Mouse (Mus musculus): ENCODE measurements around the gene Hip1. TPM values are rescaled to one million over a fixed set of nuclear protein-coding genes. Genes with fewer than 3 reads are reported as not detected.

Hip1 gene
- polyA plus RNA-seq, 1 experiment from 2014 or later, result 45.0 TPM

GRCm38 (mm10) chr5:135394004-135394823, 150.7 kb downstream of the Hip1 start, which contains the start of gene Pom121:
Gene Pom121 (minus strand): TSS chr5:135394546.
- Histone ChIP-seq H3K4me2 (peak within 1 kb of the TSS; percentile 79), H3K27me3 (replicated peaks) (no peaks in the 10 kb centered on the region), H3K9me3 (replicated peaks) (no peaks in the 10 kb centered on the region), H3K27ac (ENCODE audit: poor library complexity, severe bottlenecking) (peak within 1 kb of the TSS; percentile 82), H3K36me3 (peaks cover 32% of the 10 kb centered on the region), H3K4me1 (replicated peaks) (peaks cover 18% of the 10 kb centered on the region), H3K9ac (peak within 1 kb of the TSS; percentile 95), H3K4me3 (peak within 1 kb of the TSS; percentile 88)
- peak; percentile 89 for ATAC-seq (ENCODE audit: insufficient number of reproducible peaks, low FRiP score)
- under 1% methylated on average over 107 of the region's 110 CpGs for WGBS

DNA sequence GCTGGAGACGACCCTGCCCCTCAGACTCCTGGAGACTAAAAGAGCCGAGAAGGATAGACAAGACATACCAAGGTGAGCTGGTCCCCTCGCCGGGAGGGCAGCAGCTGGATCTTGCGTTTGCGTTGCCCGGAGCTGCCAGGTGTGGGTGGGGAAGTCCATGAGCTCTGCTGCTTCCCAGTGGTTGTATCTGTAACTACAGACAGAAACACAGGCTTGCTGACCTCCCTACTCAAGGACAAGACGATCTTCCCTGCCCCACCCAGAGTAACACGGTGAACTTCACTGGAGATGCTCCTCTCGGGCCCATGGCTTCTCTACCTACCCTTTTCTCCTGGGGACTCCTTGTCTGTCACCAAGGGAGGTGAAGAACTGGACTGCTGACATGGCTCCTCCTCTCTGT, 161.1 kb downstream of the Hip1 start:
- WGBS, result 77% methylated on average over 10 of the region's 10 CpGs
- ATAC-seq (ENCODE audit: insufficient number of reproducible peaks, low FRiP score), result no peak
- H3K4me1 ChIP-seq (replicated peaks), result no peaks in the 10 kb centered on the region

DNA sequence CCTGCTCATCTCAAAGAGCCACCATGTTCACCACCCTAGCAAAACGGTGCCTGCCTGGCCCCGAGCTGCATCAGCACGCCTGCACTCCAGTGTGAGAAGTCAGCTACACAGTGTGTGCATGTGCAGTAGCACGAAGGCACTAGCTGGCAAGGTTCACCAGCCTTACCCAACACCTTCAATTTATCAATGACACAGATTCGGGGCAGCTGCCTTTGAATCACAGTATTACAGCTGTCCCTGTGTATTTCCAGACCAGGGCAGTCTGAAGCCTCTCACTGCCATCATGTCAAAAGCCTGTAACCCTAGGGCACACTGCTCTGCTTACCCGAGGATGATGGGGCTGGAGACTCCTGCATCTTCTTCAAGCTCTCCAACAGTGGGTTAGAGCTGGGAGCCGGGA, 162.2 kb downstream of the Hip1 start:
- no peak overlapping the region for H3K4me2 ChIP-seq
- H3K4me1 ChIP-seq (replicated peaks), result no peaks in the 10 kb centered on the region
- no peak overlapping the region for H3K9ac ChIP-seq
- H3K36me3 ChIP-seq, result peaks cover 96% of the 10 kb centered on the region
- H3K9me3 ChIP-seq (replicated peaks), result no peaks in the 10 kb centered on the region
- H3K27ac ChIP-seq (ENCODE audit: poor library complexity, severe bottlenecking), result no peak overlapping the region
- ATAC-seq (ENCODE audit: insufficient number of reproducible peaks, low FRiP score), result no peak
- WGBS, result 87% methylated on average over 7 of the region's 7 CpGs
- no peaks in the 10 kb centered on the region for H3K27me3 ChIP-seq (replicated peaks)
- no peak overlapping the region for H3K4me3 ChIP-seq

More for the DNA sequence above, 161.1 kb downstream of the Hip1 start:
- Histone ChIP-seq H3K36me3 (peaks cover 94% of the 10 kb centered on the region), H3K27ac (ENCODE audit: poor library complexity, severe bottlenecking) (no peak overlapping the region), H3K4me3 (no peak overlapping the region), H3K27me3 (replicated peaks) (no peaks in the 10 kb centered on the region), H3K9ac (no peak overlapping the region), H3K4me2 (no peak overlapping the region), H3K9me3 (replicated peaks) (no peaks in the 10 kb centered on the region)

GRCm38 (mm10) chr5:135381356-135381925, 163.5 kb downstream of the Hip1 start:
- Histone ChIP-seq H3K4me3 (no peak overlapping the region), H3K27ac (ENCODE audit: poor library complexity, severe bottlenecking) (no peak overlapping the region), H3K4me1 (replicated peaks) (no peaks in the 10 kb centered on the region), H3K36me3 (peaks cover 95% of the 10 kb centered on the region), H3K27me3 (replicated peaks) (no peaks in the 10 kb centered on the region), H3K9ac (no peak overlapping the region), H3K4me2 (no peak overlapping the region), H3K9me3 (replicated peaks) (no peaks in the 10 kb centered on the region)
- ATAC-seq (ENCODE audit: insufficient number of reproducible peaks, low FRiP score), result no peak
- 94% methylated on average over 10 of the region's 10 CpGs for WGBS

- ATAC-seq (ENCODE audit: insufficient number of reproducible peaks, low FRiP score), result no peak
Observed at GRCm38 (mm10) chr5:135380681-135381080, 164.2 kb downstream of the Hip1 start.

GRCm38 (mm10) chr5:135376341-135376740, 168.6 kb downstream of the Hip1 start:
- Histone ChIP-seq H3K4me1 (replicated peaks) (no peaks in the 10 kb centered on the region), H3K9ac (no peak overlapping the region), H3K36me3 (peaks cover 96% of the 10 kb centered on the region), H3K27me3 (replicated peaks) (no peaks in the 10 kb centered on the region), H3K9me3 (replicated peaks) (0 out of 2 replicates have a peak, but pooled peaks cover 5% of the 10 kb centered on the region), H3K27ac (ENCODE audit: poor library complexity, severe bottlenecking) (no peak overlapping the region), H3K4me3 (no peak overlapping the region), H3K4me2 (no peak overlapping the region)
- ATAC-seq (ENCODE audit: insufficient number of reproducible peaks, low FRiP score), result no peak
- 78% methylated on average over 2 of the region's 2 CpGs for WGBS

More at GRCm38 (mm10) chr5:135380681-135381080, 164.2 kb downstream of the Hip1 start:
- Histone ChIP-seq H3K4me2 (no peak overlapping the region), H3K4me1 (replicated peaks) (no peaks in the 10 kb centered on the region), H3K27me3 (replicated peaks) (no peaks in the 10 kb centered on the region), H3K27ac (ENCODE audit: poor library complexity, severe bottlenecking) (no peak overlapping the region), H3K9me3 (replicated peaks) (no peaks in the 10 kb centered on the region), H3K9ac (no peak overlapping the region), H3K4me3 (no peak overlapping the region), H3K36me3 (peaks cover 99% of the 10 kb centered on the region)
- 96% methylated on average over 4 of the region's 4 CpGs for WGBS

GRCm38 (mm10) chr5:135375167-135375566, 169.8 kb downstream of the Hip1 start:
- WGBS, result 68% methylated on average over 8 of the region's 8 CpGs

GRCm38 (mm10) chr5:135373601-135374000, 171.3 kb downstream of the Hip1 start:
- H3K36me3 ChIP-seq, result peaks cover 70% of the 10 kb centered on the region
- WGBS, result 93% methylated on average over 5 of the region's 5 CpGs
- peaks cover 13% of the 10 kb centered on the region for H3K4me1 ChIP-seq (replicated peaks)

More at GRCm38 (mm10) chr5:135375167-135375566, 169.8 kb downstream of the Hip1 start:
- no peak overlapping the region for H3K4me3 ChIP-seq
- no peak for ATAC-seq (ENCODE audit: insufficient number of reproducible peaks, low FRiP score)
- no peak overlapping the region for H3K27ac ChIP-seq (ENCODE audit: poor library complexity, severe bottlenecking)
- H3K4me1 ChIP-seq (replicated peaks), result peaks cover 10% of the 10 kb centered on the region
- H3K36me3 ChIP-seq, result peaks cover 86% of the 10 kb centered on the region
- no peak overlapping the region for H3K9ac ChIP-seq
- 0 out of 2 replicates have a peak, but pooled peaks cover 5% of the 10 kb centered on the region for H3K9me3 ChIP-seq (replicated peaks)
- no peak overlapping the region for H3K4me2 ChIP-seq
- H3K27me3 ChIP-seq (replicated peaks), result no peaks in the 10 kb centered on the region

GRCm38 (mm10) chr5:135371195-135371594, 173.7 kb downstream of the Hip1 start:
- Histone ChIP-seq H3K4me2 (no peak overlapping the region), H3K4me3 (no peak overlapping the region), H3K4me1 (replicated peaks) (peaks cover 13% of the 10 kb centered on the region), H3K36me3 (peaks cover 47% of the 10 kb centered on the region), H3K27me3 (replicated peaks) (0 out of 2 replicates have a peak, but pooled peaks cover 7% of the 10 kb centered on the region), H3K27ac (ENCODE audit: poor library complexity, severe bottlenecking) (no peak overlapping the region), H3K9ac (peak overlapping the region; percentile 92; the same call in 1 of the 2 replicates), H3K9me3 (replicated peaks) (0 out of 2 replicates have a peak, but pooled peaks cover 5% of the 10 kb centered on the region)
- 91% methylated on average over 13 of the region's 13 CpGs for WGBS
- ATAC-seq (ENCODE audit: insufficient number of reproducible peaks, low FRiP score), result no peak

More at GRCm38 (mm10) chr5:135373601-135374000, 171.3 kb downstream of the Hip1 start:
- Histone ChIP-seq H3K9ac (no peak overlapping the region), H3K4me3 (no peak overlapping the region), H3K4me2 (no peak overlapping the region), H3K9me3 (replicated peaks) (0 out of 2 replicates have a peak, but pooled peaks cover 5% of the 10 kb centered on the region), H3K27ac (ENCODE audit: poor library complexity, severe bottlenecking) (no peak overlapping the region), H3K27me3 (replicated peaks) (no peaks in the 10 kb centered on the region)
- no peak for ATAC-seq (ENCODE audit: insufficient number of reproducible peaks, low FRiP score)

DNA sequence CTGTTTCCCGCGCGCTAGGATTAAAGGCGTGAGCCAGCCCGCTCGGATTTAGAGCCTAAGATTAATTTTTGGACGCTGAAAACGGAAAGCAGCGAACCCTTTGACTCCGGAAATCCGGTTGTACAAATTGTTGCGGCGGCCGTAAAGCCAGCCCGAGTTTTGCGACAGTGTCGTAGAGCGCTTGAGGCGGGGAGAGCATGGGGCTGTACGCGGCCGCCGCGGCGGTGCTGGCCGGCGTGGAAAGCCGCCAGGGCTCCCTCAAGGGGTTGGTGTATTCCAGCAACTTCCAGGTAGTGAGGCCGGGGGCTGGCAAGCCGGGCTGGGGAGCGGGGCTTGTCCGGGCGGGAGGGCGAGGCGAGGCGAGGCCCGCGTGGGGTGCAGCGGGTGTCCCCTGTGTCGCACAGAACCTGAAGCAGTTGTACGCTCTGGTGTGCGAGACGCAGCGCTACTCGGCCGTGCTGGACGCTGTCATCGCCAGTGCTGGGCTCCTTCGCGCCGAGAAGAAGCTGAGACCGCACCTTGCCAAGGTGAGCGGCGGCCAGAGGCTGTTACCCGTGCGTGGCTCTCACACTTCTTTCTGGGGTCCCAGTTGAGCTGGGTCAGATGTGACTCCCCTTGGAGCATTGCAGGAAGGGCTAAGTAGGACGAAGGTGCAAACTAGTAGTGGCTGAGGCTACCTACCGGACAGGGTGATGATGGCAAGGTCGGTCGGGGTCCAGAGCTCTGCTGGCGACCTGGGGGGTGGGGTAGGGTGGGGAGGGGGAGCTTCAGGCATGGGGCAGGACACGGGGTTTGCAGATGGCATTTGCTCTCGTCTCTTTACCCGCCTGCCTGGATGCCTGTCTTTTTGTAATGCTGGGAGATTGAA, 174.9 kb downstream of the Hip1 start, which contains the start of gene Nsun5:
Gene Nsun5 (plus strand): TSS at position 167 of the 868 bp plus-strand sequence.
- under 1% methylated on average over 64 of the region's 64 CpGs for WGBS
- H3K4me1 ChIP-seq (replicated peaks), result peaks cover 13% of the 10 kb centered on the region
- ATAC-seq (ENCODE audit: insufficient number of reproducible peaks, low FRiP score), result peak; percentile 80
- 0 out of 2 replicates have a peak, but pooled peaks cover 5% of the 10 kb centered on the region for H3K9me3 ChIP-seq (replicated peaks)
- H3K4me2 ChIP-seq, result peak within 1 kb of the TSS; percentile 90
- peak within 1 kb of the TSS; percentile 58; the same call in 1 of the 2 replicates for H3K27ac ChIP-seq (ENCODE audit: poor library complexity, severe bottlenecking)
- H3K36me3 ChIP-seq, result peaks cover 35% of the 10 kb centered on the region
- peak within 1 kb of the TSS; percentile 89 for H3K4me3 ChIP-seq
- peak within 1 kb of the TSS; percentile 92 for H3K9ac ChIP-seq
- peaks cover 12% of the 10 kb centered on the region; the same call in 1 of the 2 replicates for H3K27me3 ChIP-seq (replicated peaks)
